ENCODE assay signal across 8 mouse cellular contexts in genomic region chr5:122143543-122143942, GRCm38 (mm10).
DNase-seq lines count a peak whose midpoint lies in the region; ATAC-seq lines count a peak whose summit lies in the region.

No protein-coding gene starts in this region.

- no peak for DNase-seq in cerebellum, postnatal 4 days (ENCODE audit: low spot score in 2 of 2)
- DNase-seq in right cerebral cortex, adult 2 months (ENCODE audit: low spot score in 2 of 2): peak; percentile 55 to 56
- DNase-seq in right cerebral cortex, postnatal 14 days: no peak
- DNase-seq in induced T-regulatory cell, adult 2 months (ENCODE audit: low read depth): peak; percentile 93
- DNase-seq in right cerebral cortex, postnatal 25 days: peak; percentile 62
- DNase-seq in ovary, postnatal 36 days (ENCODE audit: low spot score): no peak
- DNase-seq in spleen, postnatal 14 days (ENCODE audit: low spot score in 2 of 2): no peak

- ATAC-seq in cerebellum, adult (ENCODE audit: insufficient number of reproducible peaks, low FRiP score, low TSS enrichment): peak; percentile 61; the same call in 1 of the 2 replicates

Comparison
In these comparisons a context has a peak if more than half of its experiments do, and no peak if none do; other contexts are left out.
1. DNase-seq: peak in right cerebral cortex, adult 2 months (2 of 2), induced T-regulatory cell, adult 2 months (single experiment) and right cerebral cortex, postnatal 25 days (single experiment); none in cerebellum, postnatal 4 days (0 of 2), right cerebral cortex, postnatal 14 days (single experiment), ovary, postnatal 36 days (single experiment) and spleen, postnatal 14 days (0 of 2).